Mouse (Mus musculus) brain, embryonic 14.5 days (tissue): ENCODE data around the gene Gna11.

Experiments used
- CTCF ChIP-seq: fragments of 200-500 bp; IDR thresholded peaks from 2 replicates; pipeline ENCODE4 v1.5.1; 2012; ENCODE audit warnings: inconsistent platforms, mild to moderate bottlenecking, moderate library complexity, borderline replicate concordance; ENCODE audit not compliant: insufficient read depth, insufficient read length; ENCODE audit errors: extremely low read depth
- POLR2A ChIP-seq: fragments of 200-500 bp; IDR thresholded peaks from 2 replicates; pipeline ENCODE4 v1.6.1; 2012; ENCODE audit warnings: mild to moderate bottlenecking, inconsistent platforms, borderline replicate concordance; ENCODE audit not compliant: poor library complexity, insufficient read depth, insufficient read length, severe bottlenecking; ENCODE audit errors: extremely low read depth

GRCm38 (mm10) chr10:81575695-81576094 lies 30.7 kb upstream of the Gna11 start:
- TF ChIP-seq CTCF (no peak), POLR2A (no peak)
